Mouse (Mus musculus) liver, embryonic 14.5 days (tissue): Measurements from ENCODE around the gene Ankdd1b.

Experiments used
- CTCF ChIP-seq: IDR thresholded peaks from 2 replicates; pipeline ENCODE4 v1.5.1; 2016; ENCODE audit warnings: antibody characterized with exemption, low read depth, control low read depth
- EP300 ChIP-seq: IDR thresholded peaks from 2 replicates; pipeline ENCODE4 v1.6.1; 2016; ENCODE audit warnings: antibody characterized with exemption, low read depth

- TF ChIP-seq CTCF = no peak
- TF ChIP-seq EP300 = no peak
Observed at GRCm38 (mm10) chr13:96434899-96435331, 36.1 kb downstream of the Ankdd1b start.
